Mouse (Mus musculus) CD4-positive, CD25-positive, alpha-beta regulatory T cell, adult 2 months (primary cell): ENCODE measurements at regions not wholly inside any gene's neighbourhood (a gene's known extent, or its start where the extent isn't known, plus 50 kb on each side); places are given as distances from the start of the nearest gene placed in this dataset.
"Not testable (repeated sequence)": the region's sequence is repeated elsewhere in the genome, so short reads cannot be mapped to it uniquely, and the experiment has no call there.

Source experiments
- DNase-seq: peaks from one replicate; pipeline ENCODE4 v3.0.0-alpha.2; 2012; ENCODE audit warnings: low read depth, low spot score

DNA sequence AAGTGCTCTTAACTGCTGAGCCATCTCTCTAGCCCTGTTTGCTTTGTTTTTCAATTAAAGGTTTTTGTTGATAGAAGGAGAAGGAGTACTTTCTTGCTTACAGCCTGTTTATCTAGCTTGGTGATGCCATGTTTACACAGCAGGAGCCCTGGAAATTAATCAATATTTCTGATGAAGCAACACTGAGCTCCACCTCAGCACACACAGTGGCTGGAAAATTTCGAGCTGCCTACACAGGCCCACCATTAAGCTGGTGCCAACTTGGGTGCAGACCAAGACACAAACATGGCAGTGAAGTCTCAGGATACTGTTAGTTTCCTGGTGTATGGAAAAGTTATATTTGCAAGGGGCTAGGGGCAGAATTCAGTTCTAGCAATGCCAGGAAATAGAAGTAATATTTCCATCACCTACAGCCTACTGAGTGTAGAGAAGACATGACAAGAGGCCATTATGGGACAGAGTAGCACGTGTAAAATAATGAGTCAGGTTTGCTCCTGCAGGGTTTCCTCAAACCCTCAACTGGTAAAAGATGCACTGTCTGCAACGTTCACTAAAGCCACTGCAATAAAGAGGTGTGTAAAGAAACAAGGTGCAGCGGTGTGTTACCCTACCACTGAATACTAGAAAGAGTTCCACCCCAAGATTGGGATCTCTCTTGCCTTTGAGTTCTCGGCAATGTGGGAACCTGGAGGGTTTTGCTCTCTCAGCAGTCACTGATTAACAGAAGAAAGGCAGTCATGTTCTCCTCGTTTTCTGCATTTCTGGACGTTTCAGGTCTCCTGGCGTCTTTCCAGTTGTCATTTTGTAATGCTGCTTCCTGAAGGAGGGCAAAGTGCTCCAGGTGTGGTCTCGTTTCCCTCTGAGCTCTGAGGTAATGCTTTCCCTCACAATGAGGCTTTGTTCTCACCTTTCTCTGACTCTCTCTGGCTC is 108.8 kb upstream of the Fhl2 start:
- DNase-seq, result no peak

DNA sequence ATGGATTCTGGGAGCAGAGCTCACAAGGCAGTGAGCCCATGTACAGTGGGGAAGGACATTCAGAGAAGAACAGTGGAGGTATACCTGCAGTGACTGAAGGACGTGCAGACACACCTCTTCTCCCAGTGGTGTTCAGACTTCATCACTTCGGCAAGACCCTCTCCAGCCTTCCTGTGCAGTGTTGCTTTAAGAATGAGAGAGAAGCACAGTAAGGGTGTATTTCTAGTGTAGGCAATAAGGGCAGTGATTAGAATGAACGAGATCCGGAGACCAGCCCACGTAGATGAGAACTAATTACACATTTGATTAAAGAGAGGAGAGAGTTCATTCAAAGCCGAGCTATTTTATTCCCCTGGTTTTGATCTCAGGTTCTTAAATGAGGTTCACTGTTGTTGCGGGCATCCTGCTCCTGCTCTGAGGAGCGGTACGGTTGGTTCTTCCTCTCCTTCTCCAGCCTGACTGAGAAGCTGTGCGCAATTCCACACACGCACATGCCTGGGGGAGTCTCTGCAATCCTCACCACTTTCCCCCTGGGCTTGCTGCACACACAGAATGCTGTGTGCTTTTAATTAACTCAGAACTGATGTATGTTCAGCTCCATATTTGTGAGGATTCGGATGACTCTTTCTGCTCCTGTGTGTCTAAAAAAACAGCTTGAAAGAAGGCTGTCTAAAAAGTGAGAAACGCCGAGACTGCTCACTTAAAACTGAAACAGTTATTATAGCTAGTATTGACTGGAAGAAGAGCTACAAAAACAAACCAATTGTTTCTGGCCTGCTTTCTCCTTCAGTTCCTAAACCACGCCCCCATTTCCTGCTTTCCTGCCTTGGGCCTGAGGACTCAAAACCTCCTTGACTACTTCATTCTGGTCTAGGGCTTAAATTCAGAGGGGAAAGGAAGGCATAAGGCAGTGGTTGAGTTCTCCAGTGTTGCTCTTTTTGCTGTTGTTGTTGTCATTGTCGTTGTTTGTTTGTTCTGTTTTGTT is 114.2 kb upstream of the Fhl2 start:
- DNase-seq, result peak; percentile 35

DNA sequence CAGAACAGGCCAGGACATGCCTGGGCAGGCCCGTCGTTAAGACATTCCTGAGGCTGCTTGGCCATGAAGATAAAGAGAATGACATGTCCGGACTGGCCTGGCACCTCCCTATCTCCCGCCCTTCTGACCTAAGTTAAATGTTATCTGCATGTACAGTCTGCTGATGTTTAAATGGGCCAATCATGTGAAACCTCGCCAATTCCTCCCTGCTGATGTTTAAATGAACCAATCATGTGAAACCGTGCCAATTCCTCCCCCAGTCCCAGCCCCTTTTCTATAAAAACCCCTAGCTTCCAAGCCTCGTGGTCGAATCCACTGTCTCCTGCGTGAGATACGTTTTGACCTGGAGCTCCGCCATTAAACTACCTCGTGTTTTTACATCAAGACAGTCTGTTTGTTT is 119.5 kb upstream of the Fhl2 start:
- DNase-seq, result not testable (repeated sequence)

DNA sequence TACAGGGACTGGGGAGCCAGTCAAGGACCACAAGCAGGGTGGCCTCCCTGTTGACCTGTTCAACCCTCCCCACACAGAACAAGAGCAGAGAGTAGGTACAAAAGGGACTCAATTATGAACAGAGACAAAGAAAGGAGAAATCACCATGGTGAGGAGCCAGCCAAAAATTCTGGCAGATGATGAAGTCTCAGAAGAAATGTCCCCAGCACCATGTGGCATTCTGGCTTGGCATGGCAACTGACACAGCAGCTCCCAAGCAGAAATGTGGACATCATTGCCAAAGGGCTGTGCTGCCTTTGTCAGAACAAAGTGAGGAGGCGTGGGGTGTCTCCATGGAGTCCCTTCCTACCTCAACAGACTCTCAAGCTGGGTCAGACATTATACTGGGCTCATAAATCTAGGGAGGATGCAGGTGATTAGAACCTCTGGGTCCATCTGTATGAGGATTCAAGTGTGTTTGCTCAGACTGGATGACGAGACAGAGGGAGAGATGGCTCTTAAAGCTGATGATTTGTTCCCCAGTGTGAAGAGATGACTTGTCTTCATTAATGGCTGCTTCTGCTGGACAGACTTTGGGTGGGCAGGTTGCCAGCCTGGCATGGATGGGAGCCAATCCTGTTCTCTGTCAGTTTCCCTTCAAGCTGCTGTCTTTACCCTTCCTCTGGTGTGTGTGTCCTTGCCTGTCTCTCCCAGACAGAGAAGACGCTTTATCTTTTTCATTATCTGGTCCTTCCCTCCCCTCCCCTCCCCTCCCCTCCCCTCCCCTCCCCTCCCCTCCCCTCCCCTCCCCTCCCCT is 120.5 kb upstream of the Fhl2 start:
- no peak for DNase-seq

DNA sequence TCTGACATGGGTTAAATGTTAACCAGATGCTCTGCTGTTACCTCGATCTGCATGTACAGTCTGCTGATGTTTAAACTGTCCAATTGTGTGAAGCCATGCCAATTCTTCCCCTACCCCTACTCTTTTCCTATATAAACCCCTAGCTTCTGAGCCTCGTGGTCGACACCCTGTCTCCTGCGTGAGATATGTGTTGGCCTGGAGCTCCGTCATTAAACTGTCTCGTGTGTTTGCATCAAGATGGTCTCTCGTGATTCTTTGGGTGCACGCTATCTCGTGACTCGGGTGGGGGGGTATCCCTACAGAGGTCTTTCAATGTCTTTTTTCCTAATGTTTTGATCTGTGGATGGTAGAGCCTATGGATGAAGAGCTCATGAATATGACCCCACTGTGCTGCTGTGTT is 110.9 kb upstream of the Nck2 start:
- DNase-seq, result not testable (repeated sequence)

DNA sequence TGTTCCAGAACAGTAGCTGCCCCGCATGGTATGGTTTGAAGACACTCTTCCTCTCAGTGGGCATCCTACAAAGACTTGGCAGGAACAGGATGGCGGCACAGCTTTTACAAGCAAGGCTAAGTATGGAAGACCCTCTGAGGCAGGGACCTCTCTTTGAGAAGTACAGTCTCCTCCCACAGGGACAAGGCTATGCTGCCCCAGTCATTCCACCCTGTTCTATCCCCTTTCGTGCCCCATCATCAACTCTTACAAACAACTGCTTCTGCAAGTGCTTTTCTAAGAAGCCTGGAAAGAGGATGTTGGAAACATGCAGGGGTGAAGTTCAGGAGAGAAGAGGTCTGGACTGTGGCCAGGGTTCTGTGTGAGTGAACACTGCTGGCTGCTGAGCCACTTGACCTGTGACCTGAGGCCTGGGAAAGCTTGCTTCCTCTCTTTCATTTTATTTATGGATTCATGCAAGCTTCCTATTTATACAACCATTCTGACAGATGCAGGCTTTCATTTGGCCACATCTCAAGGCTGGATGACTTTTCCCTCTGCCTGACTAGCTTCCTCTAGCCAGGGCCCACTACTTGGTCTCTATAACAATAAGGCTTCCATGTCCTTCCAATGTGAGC is 107.1 kb upstream of the Nck2 start:
- DNase-seq, result no peak

DNA sequence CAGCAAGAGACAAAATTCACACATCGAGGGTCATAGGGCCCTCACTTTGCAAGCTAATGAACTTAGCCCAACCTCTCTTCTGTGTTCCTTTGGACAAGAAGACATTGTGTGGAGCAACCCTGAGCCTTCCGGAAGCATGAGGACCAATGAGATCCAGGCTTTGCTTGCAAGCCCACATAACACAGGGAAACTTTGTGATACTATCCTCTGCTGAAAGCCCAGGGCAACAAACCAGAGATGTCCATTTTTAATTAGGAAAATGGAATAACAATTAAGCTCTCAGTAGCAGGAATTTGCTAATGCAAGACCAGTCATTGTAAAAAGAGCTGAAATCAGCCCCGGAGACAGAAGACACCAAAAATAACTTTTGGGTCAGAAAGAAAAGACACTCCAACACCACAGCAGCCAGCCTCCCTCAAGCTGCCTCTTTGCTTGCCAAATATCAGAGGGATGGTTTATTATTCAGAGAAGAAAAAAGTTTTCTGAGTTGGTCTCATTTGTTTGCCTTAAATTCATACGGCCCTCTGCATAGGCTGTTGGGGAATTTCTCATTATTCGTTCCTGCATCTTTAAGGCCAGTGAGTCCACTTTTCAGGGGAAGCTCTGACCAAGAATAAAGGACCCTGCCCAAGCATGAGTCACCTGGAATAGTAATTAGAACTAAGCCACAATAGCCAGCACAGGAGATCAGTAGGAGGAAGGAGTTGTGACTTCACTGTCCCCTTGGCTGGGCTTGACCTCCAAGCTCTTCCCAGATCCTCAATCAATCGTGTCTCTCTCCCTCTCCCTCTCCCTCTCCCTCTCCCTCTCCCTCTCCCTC is 106.1 kb upstream of the Nck2 start:
- DNase-seq, result no peak

DNA sequence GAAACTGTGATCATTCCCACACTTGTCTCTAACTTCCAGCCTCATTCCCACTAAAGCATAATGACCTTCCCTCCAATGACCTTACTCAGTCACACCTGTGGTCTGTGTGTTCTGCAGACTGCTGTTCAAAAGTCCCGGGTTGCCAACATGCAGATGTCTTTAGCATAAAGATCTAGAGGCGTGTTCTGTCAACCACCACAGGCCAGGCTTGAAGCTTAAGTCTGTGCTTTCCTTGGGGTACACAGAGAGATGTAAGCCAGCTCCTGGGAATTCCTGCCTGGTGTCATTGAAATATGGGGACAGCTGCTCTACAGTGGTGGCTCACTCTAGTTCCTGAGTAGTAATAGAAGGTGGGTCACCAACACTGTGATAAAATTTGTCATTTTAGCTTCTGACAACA is 101.5 kb upstream of the Nck2 start:
- DNase-seq, result no peak

DNA sequence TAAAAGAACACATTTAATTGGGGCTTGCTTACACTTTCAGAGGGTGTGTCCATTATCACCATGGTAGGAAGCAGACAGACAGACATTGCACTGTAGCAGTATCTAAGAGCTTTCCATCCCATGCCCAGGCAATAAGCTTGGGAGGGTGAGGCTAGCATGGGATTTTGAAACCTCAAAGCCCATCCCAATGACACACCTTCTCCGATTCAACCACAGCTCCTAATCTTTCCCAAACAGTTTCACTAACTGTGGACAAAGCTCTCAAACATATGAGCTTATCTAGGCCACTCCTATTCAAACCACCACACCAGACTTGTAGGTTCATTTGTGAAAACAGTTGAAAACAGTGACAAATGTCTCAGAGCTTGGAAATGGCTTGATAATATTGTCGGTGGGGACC is 101.0 kb upstream of the Nck2 start:
- DNase-seq, result no peak

DNA sequence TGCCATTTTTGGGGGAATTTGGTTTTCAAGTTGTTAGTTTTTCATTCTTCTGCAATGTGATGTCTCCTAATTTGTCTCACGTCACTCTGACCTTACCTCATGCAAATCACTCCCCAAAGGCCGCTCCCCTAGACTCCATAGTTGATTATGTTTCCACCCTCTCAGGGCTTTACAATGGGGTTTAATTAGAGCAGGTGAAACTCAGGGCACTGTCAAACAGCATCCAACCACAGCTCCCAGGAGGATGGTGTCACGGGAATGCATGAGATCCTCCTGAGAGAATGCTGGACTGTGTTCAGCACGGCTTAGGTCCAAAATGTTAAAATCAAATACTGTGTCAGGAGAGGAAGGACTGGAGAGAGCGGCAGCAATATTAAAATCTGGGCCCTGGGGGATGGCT is 100.4 kb upstream of the Nck2 start:
- DNase-seq, result no peak

DNA sequence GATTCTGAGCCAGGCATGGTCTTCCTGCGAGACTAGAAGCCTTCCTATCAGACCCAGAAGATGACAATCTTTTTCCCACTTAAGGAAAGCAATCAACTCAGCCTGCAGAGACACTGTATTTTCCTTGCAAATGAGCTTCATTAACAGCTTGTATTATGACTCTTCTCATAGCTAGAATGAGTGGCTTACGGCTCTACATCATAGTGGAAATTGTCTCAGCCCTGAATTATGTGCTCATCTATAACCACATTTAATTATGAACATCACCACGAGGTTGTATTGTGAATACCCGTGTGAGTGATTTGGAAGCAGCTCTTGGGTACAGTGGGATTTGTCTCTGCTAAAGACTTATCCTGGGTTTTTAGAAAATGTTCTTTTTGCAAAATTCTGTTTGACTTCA is 97.2 kb upstream of the Nck2 start:
- no peak for DNase-seq

DNA sequence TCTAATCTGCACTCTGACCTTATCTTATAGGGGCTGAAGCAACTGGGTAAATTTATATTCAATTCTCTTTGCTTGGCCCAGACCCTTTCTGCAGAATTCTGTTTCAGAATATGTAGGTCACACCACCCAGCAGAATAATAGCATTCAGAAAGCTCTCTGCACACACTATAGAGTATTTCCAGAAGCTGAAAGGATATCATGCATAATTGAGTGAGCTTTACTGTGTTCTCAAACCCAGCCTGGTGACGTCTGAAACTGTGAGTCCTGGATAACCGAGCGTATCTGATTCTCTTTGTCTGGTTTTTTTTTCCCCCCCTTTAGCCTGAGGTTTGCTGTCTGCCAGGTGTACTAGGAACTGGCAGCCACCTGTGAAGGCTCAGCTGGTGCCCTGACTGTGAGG is 94.4 kb upstream of the Nck2 start:
- DNase-seq, result no peak

DNA sequence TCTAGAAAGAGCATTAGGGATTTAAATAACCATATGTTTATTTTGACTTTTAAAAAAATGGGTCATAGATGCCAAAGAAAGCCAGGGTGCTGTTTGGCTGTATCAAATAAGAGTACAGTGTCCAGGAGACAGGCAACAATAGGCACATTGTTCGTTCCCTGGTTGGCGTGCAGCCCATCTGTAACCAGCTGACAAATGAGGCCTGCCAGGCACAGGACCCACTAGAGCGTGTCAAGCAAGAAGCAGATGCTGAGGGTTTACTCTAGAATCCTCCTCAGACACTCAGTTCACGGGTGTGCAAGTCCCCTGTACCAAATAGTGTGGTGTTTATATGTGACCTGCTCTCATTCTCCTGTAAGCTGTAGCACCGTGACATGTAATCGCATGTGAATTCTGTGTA is 86.2 kb upstream of the Nck2 start:
- no peak for DNase-seq

DNA sequence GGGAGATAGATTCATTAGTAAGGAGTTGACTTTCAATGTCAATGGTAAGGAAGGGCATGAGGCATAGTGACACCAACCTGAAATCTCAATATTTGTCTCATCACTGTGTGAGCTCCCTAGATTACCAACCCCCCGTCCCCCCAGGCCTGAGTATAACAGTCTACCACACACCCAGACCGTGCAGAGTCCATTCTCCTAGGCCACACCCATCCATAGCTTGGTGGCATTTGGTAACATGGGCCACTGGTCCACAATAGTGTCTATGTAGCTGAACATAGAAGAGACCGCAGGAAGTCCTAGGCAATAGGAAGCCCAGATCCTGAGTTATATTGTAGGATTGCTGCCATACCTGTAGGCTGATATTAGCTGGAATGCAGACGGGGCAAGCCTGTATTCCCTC is 84.7 kb upstream of the Nck2 start:
- no peak for DNase-seq

DNA sequence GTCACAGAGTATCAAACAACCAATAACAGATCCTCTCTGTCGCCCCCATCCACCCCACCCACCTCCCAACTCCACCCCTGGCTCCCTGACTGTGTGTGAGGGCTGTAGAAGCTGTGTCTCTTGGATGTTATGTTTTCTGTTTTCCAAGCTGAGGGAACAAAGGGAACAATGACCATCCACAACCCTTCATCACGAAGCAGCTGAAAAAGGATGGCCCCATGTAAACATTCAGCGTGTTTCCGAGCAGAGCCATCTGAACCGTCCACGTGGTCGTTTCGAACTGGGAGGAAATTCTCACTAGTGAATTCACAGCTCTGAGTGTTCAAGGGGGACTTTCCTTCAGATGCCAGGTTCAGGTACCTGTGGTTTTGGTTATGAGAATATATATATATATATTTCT is 84.1 kb upstream of the Nck2 start:
- peak; percentile 38 for DNase-seq

DNA sequence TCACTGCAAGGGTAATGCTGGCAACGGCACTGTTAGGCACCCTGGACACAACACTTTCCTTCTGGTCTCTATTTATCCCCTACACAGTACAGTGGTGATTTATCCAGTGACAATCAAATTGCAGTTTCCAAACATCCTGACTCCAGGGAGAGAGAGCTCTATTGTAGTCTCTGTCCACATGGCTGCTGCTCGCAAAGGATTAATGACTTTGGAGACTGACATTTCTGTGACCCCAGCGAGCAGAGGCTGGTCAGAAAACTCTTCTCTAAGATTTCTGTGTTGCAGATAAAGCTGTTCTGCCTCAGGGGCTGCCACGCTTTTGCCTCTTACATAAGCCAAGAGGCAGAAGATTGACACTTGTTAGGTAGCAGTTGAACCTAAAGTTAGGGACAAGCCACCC is 83.6 kb upstream of the Nck2 start:
- peak; percentile 8 for DNase-seq

DNA sequence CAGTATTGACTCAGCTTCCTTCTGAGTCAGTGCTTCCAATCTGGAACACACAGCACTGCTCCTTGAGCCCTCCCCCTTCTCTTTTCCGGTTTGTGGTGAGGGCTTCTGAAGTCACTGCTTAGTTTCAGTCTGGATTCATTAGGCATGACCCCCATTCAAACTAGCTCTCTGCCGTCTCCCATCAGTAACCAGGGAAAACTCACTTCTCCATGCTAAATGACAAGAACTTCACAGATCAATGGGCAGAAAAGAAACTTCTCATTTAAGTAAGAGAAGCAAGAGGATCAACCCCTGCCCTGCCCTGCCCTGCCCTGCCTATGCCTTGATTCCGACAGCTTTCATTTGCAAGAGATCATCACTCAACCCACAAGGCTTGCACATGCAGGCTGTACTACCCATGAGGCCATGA is 82.9 kb upstream of the Nck2 start:
- DNase-seq, result peak; percentile 61

DNA sequence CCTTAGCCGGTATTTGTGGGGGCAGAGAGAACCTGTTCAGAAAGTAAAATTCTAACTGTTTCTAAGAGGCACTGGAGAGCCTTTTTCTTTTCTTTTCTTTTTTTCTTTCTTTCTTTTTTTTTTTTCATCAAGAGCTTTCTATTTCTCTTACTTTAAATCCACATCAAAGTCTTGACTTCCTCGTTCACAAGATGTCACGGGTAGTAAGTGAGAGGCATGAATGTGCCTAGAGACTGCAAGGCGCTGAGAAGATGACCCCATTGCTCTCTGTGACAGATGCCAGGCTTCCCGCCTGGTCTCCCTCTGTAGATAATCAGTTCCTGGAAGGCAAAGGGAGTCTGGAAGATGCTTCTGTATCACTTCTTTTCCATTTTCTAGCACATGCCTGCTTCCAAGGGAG is 82.2 kb upstream of the Nck2 start:
- DNase-seq, result peak; percentile 49

DNA sequence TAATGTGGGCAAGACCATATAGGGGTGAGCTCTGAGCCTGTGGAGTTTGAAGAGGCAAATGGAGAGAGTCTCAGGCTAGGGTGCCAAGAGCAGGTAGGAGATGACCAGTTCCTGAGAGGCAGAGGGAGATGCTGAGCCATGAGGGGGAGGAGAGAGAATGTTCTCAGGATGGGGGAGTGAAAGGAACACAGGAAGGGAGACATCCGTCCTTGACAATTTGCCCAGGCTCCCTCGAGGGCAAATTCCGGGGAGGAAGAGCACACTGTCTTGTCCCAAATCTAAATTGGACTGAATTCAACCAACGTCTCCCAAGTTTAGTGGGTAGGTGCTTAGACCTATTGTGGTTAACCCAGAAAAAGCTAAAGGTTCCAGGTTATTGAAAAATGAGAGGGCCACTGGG is 81.2 kb upstream of the Nck2 start:
- no peak for DNase-seq

DNA sequence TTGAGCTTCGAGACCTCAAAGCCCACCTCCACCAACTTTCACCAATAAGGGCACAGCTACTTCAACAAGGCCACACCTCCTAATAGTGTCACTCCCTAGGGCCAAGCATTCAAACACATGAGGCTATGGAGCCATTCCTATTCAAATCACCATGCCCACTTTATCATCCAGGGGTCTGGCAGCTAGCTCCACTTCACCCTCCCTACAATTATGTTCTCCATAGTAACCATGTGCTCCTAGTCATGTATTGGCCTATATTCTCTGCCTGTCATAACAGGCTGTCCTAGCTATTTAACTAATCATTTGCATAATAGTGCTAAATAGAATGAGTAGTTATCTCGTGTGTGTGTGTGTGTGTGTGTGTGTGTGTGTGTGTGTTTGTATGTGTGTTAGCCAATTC is 77.9 kb upstream of the Nck2 start:
- no peak for DNase-seq
